Mouse (Mus musculus) liver, embryonic 14.5 days (tissue): ENCODE measurements at regions not wholly inside any gene's neighbourhood (a gene's known extent, or its start where the extent isn't known, plus 50 kb on each side); places are given as distances from the start of the nearest gene placed in this dataset.
"Not testable (repeated sequence)": the region's sequence is repeated elsewhere in the genome, so short reads cannot be mapped to it uniquely, and the experiment has no call there.

Source experiments
- ATAC-seq: fragments of 200-750 bp; cut with Nextera tagmentation; 2 replicates; pipeline ENCODE4 v1.8.0; 2017; ENCODE audit warnings: moderate number of reproducible peaks, mild to moderate bottlenecking, moderate library complexity; ENCODE audit not compliant: insufficient read depth
- DNase-seq, 3 experiments: peaks; one replicate each; pipeline ENCODE4 v3.0.0-alpha.2; 2012 to 2013; ENCODE audit warnings: low read depth in 3 of 3, low spot score in 3 of 3
- H3K27ac ChIP-seq: fragments of 300-500 bp; sonication (generic); 2 replicates; pipeline ENCODE4 v1.5.1; 2014; ENCODE audit warnings: moderate library complexity, mild to moderate bottlenecking, control low read depth, inconsistent platforms
- H3K27me3 ChIP-seq: fragments of 300-500 bp; sonication (generic); 2 replicates; pipeline ENCODE4 v1.6.1; 2014; ENCODE audit warnings: mild to moderate bottlenecking, low read length, moderate library complexity; ENCODE audit not compliant: control insufficient read depth, insufficient read depth
- H3K36me3 ChIP-seq: fragments of 300-500 bp; sonication (generic); replicated peaks from 2 replicates; pipeline ENCODE4 v1.6.1; 2014; ENCODE audit warnings: low read depth; ENCODE audit not compliant: control insufficient read depth, insufficient read depth
- H3K4me1 ChIP-seq, 2 experiments: fragments of 200-500 bp in 1 of 2; fragments of 300-500 bp in 1 of 2; sonication (generic) in 1 of 2; replicated peaks; 2 replicates each; pipeline ENCODE4 v1.6.1; 2012 to 2014; ENCODE audit warnings: antibody characterized with exemption in 1 of 2, inconsistent platforms in 1 of 2, low read length in 1 of 2; ENCODE audit not compliant: control insufficient read depth in 2 of 2, insufficient read depth in 2 of 2
- H3K4me2 ChIP-seq: fragments of 300-500 bp; sonication (generic); 2 replicates; pipeline ENCODE4 v1.6.1; 2014; ENCODE audit warnings: low read depth, mild to moderate bottlenecking, control low read depth, moderate library complexity
- H3K4me3 ChIP-seq, 2 experiments: fragments of 200-500 bp in 1 of 2; fragments of 300-500 bp in 1 of 2; sonication (generic) in 1 of 2; 2 replicates each; pipeline ENCODE4 v1.5.1; 2012 to 2014; ENCODE audit warnings: low read depth in 2 of 2, low read length in 2 of 2, mild to moderate bottlenecking in 2 of 2, control low read depth in 1 of 2, inconsistent platforms in 1 of 2, moderate library complexity in 1 of 2; ENCODE audit not compliant: insufficient read depth in 1 of 2
- H3K9ac ChIP-seq: fragments of 300-500 bp; sonication (generic); replicated peaks from 2 replicates; pipeline ENCODE4 v1.6.1; 2014; ENCODE audit warnings: mild to moderate bottlenecking, control low read depth, moderate library complexity
- H3K9me3 ChIP-seq: fragments of 300-500 bp; sonication (generic); 2 replicates; pipeline ENCODE4 v1.6.1; 2016; ENCODE audit warnings: low read length, mixed read lengths; ENCODE audit not compliant: control insufficient read depth
- CTCF ChIP-seq: IDR thresholded peaks from 2 replicates; pipeline ENCODE4 v1.5.1; 2016; ENCODE audit warnings: antibody characterized with exemption, low read depth, control low read depth
- EP300 ChIP-seq: IDR thresholded peaks from 2 replicates; pipeline ENCODE4 v1.6.1; 2016; ENCODE audit warnings: antibody characterized with exemption, low read depth
- WGBS: fragments of 180-500 bp; shearing (Covaris S2); extraction: QIAGEN DNeasy Blood & Tissue Kit; methylation state at CpG from one replicate; pipeline ENCODE4 v1.1.7; 2014; ENCODE audit not compliant: insufficient replicate concordance; 5-methylcytosine and 5-hydroxymethylcytosine counted together

DNA sequence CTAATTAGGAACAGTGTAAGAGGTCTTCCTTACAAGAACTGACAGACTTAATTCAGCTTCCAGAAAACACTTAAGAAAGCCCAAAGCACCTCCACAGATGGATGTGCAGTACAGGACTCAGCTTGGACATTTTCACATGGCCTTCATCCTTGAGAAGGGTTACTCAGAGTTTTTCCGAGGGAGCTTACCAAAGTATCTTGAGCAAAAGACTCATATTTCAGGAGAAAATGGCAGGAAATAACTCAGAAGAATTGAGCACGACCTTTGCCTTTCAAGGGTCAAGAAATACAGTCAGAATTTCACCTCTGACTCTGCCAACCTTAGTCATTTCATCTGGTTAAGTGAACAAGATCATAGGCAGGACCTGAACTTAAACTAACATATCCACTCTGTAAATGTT is 192.1 kb upstream of the 1700008P02Rik start:
- Histone ChIP-seq H3K4me3 (no peak overlapping the region), H3K4me2 (no peak overlapping the region), H3K36me3 (no peaks in the 10 kb centered on the region), H3K9ac (no peak overlapping the region), H3K4me1 (no peaks in the 10 kb centered on the region), H3K27me3 (no peaks in the 10 kb centered on the region), H3K27ac (no peak overlapping the region), H3K9me3 (no peaks in the 10 kb centered on the region)
- no peak for TF ChIP-seq EP300
- no peak for TF ChIP-seq CTCF
- 24% methylated on average over 2 of the region's 2 CpGs for WGBS
- ATAC-seq, result no peak
- DNase-seq, result no peak

DNA sequence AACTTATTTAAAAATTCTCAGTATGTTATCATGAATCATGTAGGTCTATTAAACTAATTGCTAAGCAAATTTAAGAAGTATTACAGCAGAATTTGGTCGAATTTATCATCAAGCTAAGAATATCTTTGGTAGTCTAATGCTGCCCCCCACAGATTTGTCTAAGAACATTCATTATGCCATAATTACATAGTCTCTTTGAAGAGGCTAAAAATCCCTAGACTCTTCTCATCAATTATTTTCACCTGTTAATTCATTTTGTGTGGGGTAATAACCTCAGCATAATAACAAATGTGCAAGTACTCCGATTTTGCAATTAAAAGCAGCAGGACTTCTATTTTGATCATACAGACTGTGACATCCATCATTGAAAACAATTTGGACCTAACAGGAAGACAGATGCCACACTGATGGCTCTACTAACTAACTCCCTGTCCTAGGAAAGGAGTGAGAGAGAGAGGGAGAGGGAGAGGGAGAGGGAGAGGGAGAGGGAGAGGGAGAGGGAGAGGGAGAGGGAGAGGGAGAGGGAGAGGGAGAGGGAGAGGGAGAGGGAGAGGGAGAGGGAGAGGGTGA is 189.2 kb upstream of the 1700008P02Rik start:
- H3K27ac ChIP-seq, result no peak overlapping the region
- DNase-seq, result no peak
- TF ChIP-seq EP300 (no peak), CTCF (no peak)
- no peaks in the 10 kb centered on the region for H3K27me3 ChIP-seq
- 23% methylated on average over 2 of the region's 2 CpGs for WGBS
- H3K36me3 ChIP-seq, result no peaks in the 10 kb centered on the region
- H3K4me2 ChIP-seq, result no peak overlapping the region
- no peak overlapping the region for H3K4me3 ChIP-seq
- no peaks in the 10 kb centered on the region for H3K4me1 ChIP-seq
- H3K9ac ChIP-seq, result no peak overlapping the region
- no peaks in the 10 kb centered on the region for H3K9me3 ChIP-seq
- no peak for ATAC-seq

DNA sequence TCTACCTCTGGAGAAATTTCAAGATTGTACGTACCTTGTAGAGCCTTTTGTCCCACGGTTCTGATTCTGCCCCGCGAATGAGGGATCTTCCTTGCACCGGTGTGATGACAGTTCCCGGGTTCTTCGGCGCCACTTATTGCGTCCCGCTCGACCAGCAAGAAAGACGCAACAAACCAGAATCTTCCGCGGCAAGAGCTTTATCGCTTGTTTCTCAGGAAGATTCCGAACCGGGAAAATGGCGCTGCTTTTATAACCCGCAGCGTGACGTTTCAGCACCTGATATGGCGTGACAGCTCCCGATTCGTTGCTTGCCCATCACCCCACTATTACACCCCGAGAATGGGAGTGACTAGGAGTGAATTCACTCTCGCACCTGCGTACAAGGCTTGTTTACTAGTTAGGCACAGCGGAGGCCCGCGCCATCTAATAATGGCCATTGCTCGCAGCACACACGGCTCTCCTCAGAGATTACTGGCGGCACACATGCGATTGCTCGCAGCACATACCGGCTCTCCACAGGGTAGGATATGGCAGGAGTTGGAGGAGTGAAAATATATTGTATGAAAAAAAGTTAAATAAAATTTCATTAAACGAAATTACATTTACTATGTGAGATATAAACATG is 180.0 kb upstream of the 1700008P02Rik start:
- 82% methylated on average over 33 of the region's 37 CpGs for WGBS
- H3K4me3 ChIP-seq, H3K36me3 ChIP-seq, DNase-seq, H3K27me3 ChIP-seq, H3K4me1 ChIP-seq, ATAC-seq, H3K27ac ChIP-seq, H3K9me3 ChIP-seq, H3K9ac ChIP-seq, H3K4me2 ChIP-seq: not testable (repeated sequence)

DNA sequence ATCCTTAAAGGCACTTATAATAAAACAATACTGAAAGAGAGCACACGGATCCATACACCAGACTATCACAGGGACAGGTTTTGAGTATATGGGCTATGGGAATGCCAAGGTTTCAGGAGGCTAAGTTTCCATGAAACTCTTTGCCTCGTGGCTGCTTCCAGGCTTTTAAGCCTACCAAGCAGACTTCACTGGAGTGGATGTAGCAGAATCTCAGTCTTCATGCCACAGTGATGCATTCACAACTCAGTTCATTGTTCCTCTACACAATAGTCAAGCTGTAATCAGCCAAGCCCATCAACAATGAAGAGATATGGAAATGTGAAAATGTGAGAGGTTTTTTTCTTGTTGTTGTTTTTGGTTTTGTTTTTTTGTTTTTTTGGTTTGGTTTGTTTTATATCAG is 148.3 kb upstream of the 1700008P02Rik start:
- Histone ChIP-seq H3K36me3 (no peaks in the 10 kb centered on the region), H3K9me3 (no peaks in the 10 kb centered on the region), H3K4me1 (no peaks in the 10 kb centered on the region), H3K4me3 (no peak overlapping the region), H3K27ac (no peak overlapping the region), H3K4me2 (no peak overlapping the region), H3K9ac (no peak overlapping the region), H3K27me3 (no peaks in the 10 kb centered on the region)
- 38% methylated on average over 2 of the region's 2 CpGs for WGBS
- ATAC-seq (no peak), DNase-seq (no peak)
- TF ChIP-seq EP300 (no peak), CTCF (no peak)

DNA sequence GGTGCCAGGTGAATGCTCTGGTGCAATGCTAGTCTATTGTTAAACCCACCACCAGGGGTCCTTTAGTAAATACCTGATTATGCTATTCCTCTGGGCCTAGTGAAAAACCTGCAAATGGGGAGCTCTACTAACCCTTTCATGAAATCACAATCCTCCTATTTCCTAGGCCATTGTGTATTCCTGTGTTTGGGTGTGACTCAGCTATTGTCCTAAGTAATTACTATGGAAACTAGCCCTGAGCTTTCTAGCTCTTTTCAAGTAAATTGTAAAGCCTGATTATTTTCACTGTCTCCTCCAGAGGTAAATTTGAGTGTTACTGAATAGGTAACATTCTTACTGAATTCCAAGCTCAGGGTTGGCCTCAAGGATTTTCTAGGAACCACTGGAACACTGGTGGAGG is 147.8 kb upstream of the 1700008P02Rik start:
- H3K4me2 ChIP-seq, H3K9ac ChIP-seq, H3K36me3 ChIP-seq, DNase-seq, H3K27me3 ChIP-seq, ATAC-seq, H3K4me1 ChIP-seq, H3K4me3 ChIP-seq, H3K27ac ChIP-seq, H3K9me3 ChIP-seq: not testable (repeated sequence)
